Mouse (Mus musculus): ENCODE results near the gene Gphn. TPM values are rescaled to one million over a fixed set of nuclear protein-coding genes. Genes with fewer than 3 reads are reported as not detected.

The Gphn gene
- polyA plus RNA-seq (2012; rRNA removed) = 9.1 and 10.2 TPM in 2 replicates

DNA sequence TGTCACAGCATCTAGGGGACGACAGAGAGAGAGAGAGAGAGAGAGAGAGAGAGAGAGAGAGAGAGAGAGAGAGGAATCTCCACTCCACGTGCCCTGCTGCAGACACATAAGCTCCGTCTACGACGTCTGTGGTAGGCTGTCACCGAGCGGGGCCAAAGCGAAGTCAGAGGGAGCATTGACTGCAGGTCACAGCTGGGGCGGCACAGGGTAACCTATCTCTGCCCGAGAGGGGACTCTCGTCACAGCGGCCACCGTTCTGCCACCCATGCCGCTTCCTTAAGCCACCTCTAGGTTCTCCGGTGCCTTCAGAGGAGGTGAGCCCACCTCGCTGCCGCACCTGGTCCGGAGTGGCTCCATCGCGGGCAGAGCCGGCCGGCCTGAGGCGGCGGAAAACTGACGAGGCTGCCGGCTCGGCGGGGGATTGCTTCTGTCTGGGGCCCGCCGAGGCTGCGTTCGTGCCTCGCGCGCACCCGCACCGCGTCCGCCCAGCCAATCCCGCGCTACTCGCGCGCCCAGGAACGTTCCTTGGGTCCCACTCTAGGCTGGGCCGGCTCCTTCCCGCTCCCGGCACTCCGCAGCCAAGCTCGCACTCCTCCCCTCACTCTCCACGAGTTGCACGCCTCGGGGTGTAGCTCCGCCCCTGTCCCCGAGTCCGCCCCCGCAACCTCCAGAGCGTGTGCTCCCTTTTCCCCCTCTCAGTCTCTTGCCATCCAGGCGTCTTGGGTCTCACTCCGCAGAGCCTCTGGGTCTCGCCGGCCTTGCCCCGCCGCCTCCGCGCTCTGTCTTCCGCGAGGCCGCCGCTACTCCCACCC, at the start of gene Gphn:
Gene Gphn, plus strand, starts transcription at position 673 of the 812 bp plus-strand sequence.
- DNase-seq (ENCODE audit: low read depth, low spot score) = no peak
- under 1% methylated on average over 70 of the region's 70 CpGs for WGBS

DNA sequence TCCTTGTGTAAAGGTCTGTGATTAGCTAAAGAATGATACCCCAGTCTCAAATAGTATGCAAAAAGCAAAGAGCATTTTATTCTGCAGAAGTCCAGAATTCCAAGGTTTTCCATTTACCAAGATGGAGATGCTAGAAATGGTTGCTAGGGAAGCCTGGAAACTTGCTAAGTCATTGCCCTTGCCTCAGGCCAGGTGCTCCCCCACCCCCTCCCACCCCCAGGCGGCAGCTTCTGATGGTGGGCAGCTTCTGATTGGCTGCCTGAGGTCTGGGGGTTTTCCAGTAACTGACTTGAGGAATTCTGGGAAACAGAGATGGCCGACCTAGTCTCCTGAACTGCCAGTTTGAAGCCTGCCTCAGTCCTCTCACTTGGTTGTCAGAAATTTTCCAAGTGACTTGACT, 44.7 kb upstream of the Gphn start:
- 76% methylated on average over 2 of the region's 2 CpGs for WGBS
- DNase-seq (ENCODE audit: low read depth, low spot score) = no peak

DNA sequence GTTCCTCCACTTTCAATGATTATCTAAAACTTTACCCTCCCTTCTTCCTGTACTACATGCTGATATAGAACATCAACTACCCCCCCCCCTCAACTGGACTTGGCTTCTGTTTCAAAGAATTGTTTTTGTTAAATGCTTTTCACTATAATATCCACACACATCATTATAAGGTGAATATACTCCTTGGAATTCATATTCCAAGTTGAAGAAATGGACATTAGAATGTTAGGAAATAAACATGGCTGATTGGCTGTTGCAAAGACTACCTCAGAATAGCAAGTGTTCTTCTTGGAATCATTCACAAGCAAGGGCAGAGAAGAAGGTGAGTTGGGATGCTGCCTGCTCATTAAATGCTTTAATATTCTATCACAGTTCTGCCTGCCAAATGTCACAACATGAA, 32.2 kb upstream of the Gphn start, which contains the start of gene Gm6657:
Gene Gm6657, plus strand, starts transcription at position 301 of the 400 bp plus-strand sequence.
- no peak for DNase-seq (ENCODE audit: low read depth, low spot score)

DNA sequence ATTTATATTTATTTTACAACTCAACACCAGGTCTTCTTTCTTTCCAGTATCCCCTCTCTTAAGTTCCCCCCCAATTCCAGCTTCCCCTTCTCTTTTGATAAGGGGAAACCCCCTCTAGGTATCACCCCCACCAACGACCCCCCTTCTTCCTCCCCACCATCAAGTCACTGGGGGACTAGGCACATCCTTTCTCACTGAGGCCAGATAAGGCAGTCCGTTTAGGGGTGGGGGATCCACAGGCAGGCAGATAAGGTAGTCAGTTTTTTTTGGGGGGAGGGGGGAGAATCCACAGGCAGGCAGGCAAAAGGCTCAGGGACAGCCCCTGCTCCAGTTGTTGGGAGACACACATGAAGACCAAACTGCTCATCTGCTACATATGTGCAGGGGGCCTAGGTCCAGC, 30.8 kb upstream of the Gphn start:
- DNase-seq (ENCODE audit: low read depth, low spot score) = no peak
- 62% methylated on average over 2 of the region's 2 CpGs for WGBS

DNA sequence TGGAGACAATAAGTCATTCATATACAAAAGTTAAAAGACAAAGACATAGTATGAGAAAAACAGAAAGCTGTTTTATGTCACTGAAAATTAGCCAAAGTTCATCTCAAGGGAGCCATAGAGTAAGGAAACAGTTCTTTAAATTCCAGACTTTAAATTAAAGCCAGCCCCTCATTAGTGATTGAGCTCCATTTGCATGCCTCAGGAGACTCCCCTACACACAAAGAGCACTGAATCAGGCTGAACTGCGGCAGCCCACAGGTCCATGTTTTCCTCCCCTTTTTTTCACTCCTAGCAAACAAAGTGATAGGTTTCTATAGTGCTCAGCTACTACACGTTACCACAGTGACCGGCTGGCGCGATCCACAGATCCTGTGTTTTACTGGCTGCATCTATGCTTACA, 22.5 kb upstream of the Gphn start:
- DNase-seq (ENCODE audit: low read depth, low spot score) = no peak

DNA sequence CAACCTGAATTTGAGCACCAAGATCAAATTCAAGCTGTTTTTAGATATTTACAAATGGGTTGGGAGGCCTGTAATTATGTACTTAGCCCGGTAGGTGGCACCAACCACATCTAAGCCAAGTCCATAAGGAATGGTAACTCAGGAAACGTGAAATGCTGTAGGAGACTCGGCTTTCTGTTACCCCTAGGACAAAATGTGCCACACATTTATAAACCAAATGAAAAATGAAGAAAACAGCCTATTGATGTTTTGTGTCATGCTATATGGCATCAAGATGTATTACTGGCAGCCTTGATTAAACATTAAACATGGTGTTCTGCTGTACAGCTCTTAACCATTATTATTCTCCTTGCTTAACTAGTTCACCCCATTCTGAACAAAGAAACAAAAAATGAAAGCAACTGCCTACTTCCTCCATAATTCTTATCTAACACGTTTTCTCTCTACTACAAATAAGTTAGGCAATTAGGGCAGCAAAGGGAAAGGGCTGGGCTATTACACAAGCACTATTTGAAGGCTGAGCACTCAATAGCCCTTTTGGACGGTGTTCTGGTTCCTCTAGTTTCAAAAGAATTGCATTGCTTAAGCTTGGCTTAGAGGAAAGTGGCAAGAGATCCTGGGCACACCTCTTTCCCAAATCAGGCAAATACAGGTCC, 20.1 kb upstream of the Gphn start:
- WGBS = 2% methylated on average over 5 of the region's 5 CpGs

More for the DNA sequence above, 22.5 kb upstream of the Gphn start:
- 66% methylated on average over 5 of the region's 5 CpGs for WGBS

DNA sequence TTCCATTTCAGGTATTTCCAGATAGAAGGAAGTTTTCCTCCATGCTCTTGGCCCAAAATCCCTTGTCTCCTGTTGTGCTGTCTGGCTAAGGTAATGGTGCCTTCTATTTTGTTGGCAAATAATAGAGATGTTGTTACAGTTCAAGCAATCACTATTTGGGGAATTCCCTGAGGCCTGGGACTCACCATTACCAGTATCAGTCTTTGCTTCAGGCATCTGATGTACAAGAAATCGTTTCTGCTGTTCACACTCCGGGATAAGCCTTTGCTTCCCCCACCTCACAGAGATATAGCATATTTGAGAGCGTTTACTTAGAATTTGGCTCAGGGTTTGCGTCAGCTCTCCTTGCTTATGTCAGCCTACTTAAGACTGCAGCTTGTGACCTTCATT, 19.6 kb upstream of the Gphn start:
- no peak for DNase-seq (ENCODE audit: low read depth, low spot score)
- 77% methylated on average over 4 of the region's 4 CpGs for WGBS

More for the DNA sequence above, 20.1 kb upstream of the Gphn start:
- no peak for DNase-seq (ENCODE audit: low read depth, low spot score)

DNA sequence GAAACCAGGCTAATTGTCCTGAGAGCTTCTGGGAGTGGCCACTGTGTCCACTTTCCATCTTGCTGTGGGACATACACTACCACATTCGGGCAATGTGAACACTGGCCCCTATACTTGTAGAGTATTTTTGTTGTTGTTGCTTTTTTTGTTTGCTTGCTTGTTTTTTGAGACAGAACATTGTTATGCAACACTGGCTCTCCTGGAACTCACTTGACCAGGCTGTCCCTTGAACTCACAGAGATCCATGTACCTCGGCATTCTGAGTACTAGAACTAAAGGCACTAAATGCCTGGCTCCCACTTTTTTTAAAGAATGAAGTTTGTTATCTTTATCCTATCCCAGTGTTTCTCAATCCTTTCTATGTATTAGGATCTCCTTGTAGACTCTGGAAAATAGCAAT, 16.3 kb upstream of the Gphn start:
- 88% methylated on average over 2 of the region's 2 CpGs for WGBS
- DNase-seq (ENCODE audit: low read depth, low spot score) = no peak

DNA sequence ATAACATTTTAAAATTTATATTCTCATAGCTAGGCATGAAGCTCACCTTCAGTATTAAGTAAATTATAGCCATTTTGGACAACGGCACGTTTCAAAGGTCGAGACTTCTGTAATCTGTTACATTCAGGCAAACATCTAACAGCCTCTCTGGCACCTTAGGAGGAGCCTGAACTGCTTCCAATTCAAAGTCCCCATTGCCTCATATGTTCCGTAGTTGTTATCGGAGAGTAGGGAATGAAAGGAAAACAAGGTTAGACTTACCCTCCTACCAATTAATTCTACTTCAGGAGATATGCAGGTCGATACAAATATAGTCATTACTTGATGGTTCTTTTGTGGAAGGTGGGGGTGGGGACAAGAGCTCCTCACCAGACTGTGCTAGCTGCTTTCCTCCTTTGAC, 10.7 kb upstream of the Gphn start:
- DNase-seq (ENCODE audit: low read depth, low spot score) = no peak
- WGBS = 54% methylated on average over 6 of the region's 6 CpGs

DNA sequence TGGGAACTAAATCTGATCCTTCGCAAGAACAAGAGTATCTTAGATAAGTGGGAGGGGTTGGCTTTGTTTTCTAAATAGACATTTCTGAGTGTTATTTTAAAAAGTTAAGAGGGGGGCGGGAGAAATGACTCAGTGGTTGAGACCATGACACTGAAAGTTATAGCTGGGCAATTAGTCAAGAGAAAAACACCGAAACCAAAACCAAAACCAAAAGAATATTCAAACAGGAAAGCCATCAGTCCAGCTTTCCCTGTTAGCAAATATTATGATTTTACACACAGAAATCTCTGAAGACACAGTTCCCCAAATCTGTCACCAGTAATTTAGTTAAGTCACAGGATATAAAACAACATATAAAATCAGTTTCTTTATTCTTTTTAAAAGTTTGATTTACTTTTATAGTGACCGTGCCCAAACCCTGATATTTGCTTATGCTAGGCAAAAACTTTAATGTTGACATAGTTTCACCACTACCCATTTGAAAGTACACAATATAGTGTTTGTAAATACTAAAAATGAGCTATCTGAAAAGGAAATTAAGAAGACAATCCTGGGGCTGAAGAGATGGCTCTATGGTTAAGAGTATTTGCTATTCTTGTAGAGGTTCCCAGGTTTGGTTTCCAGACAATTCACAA, 6.9 kb upstream of the Gphn start:
- WGBS = 15% methylated on average over 4 of the region's 4 CpGs
- no peak for DNase-seq (ENCODE audit: low read depth, low spot score)

DNA sequence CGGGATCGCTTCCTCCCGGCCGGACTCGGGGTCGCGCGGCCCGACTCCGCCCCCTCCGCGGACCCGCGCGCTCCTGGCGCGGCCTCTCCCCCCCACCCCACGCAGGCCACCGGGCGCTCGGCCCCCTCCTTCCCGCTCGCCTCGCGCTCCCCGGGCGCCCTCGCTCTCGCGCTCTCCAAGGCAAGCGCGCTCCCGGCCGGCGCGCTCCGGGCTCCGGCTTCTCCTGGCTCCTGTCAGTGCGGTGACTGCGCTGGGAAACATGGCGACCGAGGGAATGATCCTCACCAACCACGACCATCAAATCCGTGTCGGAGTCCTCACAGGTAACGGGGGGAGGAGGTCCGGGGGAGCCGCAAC, 318 bp downstream of the Gphn start:
- no peak for DNase-seq (ENCODE audit: low read depth, low spot score)
- 2% methylated on average over 45 of the region's 48 CpGs for WGBS

DNA sequence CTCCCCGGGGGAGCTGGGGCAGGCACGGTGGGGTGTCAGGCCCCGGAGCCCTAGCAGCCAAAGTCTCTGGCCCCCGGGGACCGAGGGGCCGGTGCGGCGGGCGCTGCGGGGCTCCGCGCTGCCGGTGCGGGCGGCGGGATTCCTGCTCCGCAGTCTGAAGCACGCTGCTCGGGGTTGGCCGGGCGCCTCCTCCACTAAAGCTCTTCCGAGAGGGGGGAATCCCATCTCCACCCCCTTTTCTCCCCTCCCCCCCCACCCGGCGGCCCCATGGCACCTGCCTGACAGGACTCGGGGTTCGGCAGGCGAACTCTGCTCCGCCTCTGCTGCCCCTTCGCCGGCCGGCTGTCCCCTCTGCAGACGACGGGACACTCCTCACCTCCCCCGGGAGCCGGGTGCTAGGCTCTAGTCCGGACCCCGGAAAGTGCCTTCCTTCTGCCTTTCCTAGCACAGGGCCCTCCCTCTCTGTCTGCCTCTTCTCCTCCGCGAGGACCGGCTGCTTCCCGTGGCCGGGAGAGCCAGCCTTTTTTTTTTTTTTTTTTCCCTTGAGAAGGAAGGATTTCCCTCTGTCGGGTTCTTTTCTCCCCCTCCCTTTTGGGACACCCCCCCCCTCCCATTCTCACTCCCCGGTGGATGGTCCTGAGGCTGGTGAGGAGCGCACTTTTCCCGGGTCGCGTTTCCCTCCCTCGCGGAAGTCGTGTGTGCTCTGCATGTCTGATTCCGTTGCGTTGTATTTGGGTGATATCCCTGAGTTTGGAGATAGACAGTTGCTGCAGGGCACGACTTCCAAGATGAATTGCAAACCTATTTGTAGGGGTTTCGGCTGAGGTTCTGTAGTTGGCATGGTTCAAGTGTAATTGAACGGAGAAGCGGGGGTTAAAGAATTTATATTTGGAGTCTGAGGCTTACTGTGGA, 1.1 kb downstream of the Gphn start:
- under 1% methylated on average over 53 of the region's 57 CpGs for WGBS
- no peak for DNase-seq (ENCODE audit: low read depth, low spot score)

DNA sequence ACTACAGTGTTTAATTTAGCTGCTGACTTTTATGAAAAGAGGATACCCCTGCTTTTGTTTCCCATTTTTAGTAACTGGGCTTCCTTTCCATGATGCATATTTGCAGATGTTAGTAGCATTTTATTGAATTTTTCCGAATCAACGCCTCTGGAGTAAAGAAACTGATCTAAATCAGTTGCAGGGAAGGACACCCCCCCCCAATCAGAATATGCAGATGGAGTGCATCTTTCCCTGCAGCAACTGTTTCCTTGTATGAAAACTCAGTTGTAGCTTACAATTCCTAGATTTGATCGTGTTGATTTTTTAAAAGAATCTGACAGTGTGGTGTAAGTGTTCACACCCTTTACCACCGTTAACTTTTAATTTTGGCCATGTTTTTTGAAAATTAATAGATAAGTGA, 2.0 kb downstream of the Gphn start:
- WGBS = 41% methylated on average over 4 of the region's 4 CpGs

DNA sequence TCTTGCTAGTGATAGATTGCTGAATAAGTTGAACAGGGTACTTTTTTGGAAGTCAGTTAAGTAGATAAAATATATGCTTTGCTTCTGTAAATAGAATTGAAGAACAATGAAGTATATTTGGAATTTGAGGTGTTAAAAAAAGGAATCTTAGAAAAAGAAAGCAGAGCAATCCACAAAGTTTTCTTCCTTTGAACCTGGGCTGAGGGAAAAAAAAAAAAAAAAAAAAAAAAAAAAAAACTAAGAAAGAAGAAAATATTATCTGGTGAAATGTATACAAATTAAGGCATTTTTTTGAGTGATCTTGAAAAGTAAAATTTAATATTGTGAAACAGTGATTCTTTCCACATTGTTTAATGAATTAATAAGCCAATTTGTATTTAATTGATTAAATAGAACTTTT, 6.4 kb downstream of the Gphn start:
- DNase-seq (ENCODE audit: low read depth, low spot score) = no peak

More for the DNA sequence above, 2.0 kb downstream of the Gphn start:
- DNase-seq (ENCODE audit: low read depth, low spot score) = no peak

DNA sequence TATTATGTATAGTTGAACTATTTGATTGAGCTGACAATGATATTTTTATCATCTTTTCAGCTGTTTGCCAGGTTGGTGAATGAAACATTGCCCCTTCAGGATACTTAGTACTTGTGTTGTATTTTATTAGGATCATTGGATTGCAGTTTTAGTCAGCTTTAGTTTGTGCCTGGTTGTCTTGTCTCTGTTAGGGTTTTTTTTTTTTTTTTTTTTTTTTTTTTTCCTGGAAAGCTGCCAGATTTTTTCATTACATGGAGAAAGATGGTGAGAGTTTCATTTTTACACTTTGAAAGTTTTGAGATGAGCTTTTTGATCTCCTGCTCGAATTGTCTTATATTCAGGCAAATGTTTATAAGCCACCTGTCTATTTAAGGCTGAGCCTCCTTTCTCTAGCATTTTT, 22.2 kb downstream of the Gphn start:
- WGBS = 33% methylated on average over 1 of the region's 1 CpGs
- DNase-seq (ENCODE audit: low read depth, low spot score) = no peak

DNA sequence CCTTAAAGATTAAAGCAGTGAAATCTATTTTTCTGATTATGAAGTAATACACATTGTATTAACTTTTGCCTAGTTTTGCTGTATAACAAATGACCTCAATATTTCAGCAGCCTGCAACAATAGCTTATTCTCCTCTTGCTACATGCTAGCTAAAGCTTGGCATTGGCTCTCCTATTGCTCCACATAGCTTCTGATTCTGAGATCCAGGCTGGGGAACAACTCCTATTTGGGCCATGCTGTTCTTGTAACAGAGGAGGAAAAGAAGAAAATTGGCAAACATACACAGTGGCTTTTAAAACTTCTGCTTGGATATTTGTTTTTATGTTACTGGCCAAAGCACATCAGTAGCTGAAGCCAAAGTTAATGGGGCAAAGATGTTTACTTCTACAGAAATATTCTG, 23.0 kb downstream of the Gphn start:
- no peak for DNase-seq (ENCODE audit: low read depth, low spot score)

DNA sequence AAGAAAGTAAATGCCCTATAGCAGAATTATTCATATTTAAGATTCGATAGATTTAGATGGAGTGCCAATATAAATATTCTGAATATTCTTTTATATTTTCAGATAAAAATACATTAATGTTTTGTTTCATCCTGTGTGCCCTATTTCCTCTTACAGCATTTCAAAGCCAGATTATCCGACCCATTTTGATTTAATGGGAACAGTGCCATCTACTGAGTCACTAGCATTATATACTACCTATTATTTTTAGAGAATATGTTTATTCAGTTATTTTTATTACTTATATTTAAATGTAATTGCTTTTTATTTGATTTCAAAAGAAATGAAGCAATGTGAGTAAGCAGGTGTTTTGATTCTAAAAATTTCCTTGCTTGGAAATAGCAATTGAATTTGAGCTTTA, 51.2 kb downstream of the Gphn start:
- 55% methylated on average over 2 of the region's 2 CpGs for WGBS
- no peak for DNase-seq (ENCODE audit: low read depth, low spot score)

DNA sequence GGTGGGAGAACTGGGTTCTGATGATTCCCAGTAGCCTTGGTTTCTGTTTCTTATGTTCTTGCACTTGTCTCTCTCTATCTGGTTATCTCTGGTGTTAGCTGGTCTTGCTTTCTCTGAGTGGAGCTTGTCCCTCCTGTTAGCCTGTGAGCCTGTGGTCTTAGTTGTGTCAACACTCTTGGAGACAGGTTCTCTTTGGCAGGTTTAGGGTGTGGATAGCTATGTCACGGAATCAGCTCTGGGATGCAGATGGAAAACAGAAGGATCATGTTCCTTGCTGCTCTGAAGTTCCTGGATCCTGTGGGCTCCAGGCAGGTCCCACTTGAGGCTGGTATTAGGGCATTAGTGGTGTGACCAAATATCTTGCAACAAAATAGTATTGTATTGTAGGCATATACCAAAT, 64.2 kb downstream of the Gphn start:
- no peak for DNase-seq (ENCODE audit: low read depth, low spot score)
- WGBS = 95% methylated on average over 1 of the region's 1 CpGs

DNA sequence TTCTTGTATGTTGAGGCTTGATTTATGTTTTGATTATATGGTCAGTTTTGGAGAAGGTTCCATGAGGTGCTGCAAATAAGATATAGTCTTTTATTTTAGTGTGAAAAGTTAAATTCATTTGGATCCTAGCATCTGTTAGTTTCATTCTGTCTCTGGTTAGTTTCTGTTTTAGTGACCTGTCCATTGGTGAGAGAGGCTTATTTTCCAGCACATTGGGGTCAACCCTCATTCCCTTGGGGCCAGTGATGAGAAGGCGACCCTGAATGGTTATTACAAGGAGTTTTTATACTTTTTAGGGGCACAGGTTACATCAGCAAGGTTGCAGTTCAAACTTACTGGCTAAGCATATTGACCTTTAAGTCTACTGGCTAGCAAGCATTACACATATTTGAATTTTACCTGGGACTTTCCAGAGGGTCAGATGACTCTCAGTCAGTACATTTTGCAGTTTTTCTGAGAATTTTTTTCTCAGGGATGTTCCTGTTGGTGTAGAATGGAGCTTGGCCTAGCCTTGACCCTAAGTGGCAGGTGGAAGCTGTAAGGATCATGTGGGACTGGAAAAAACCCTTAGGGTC, 72.7 kb downstream of the Gphn start:
- 73% methylated on average over 1 of the region's 1 CpGs for WGBS
- DNase-seq (ENCODE audit: low read depth, low spot score) = no peak

DNA sequence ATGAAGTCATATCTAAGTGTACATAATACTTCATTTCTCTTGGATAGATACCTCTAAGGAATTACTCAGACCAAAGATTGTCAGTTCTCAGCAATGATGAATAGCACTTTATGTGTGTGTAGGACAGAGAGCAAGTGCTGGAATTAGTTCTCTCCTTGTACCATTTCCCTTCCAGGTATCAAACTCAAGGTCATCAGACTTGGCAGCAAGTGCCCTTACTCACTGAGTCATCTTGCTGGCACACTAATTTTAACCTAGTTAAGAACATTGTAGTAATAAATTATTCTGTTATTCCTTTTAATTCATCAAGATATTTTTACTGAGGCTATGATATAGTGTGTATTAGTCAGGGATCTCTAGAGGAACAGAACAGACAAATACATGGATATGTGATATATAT, 88.9 kb downstream of the Gphn start:
- DNase-seq (ENCODE audit: low read depth, low spot score) = no peak
